Mouse (Mus musculus) embryo, embryonic 9.5 days (tissue): ENCODE measurements at regions not wholly inside any gene's neighbourhood (a gene's known extent, or its start where the extent isn't known, plus 50 kb on each side); places are given as distances from the start of the nearest gene placed in this dataset.

Experiments used
- DNase-seq: peaks from one replicate; pipeline ENCODE4 v3.0.0-alpha.2; 2017; ENCODE audit errors: extremely low spot score

- no peak for DNase-seq
Observed at GRCm38 (mm10) chr14:76244338-76245062, 133.8 kb downstream of the Nufip1 start.

- no peak for DNase-seq
Observed at GRCm38 (mm10) chr14:76245063-76245396, 134.3 kb downstream of the Nufip1 start.

- DNase-seq: no peak
Observed at GRCm38 (mm10) chr14:76247664-76248063, 137.0 kb downstream of the Nufip1 start.

GRCm38 (mm10) chr14:76253850-76254249, 143.2 kb downstream of the Nufip1 start:
- no peak for DNase-seq

- DNase-seq: peak; percentile 82
Observed at GRCm38 (mm10) chr14:76254565-76255501, 144.1 kb downstream of the Nufip1 start.

GRCm38 (mm10) chr14:76255971-76256370, 145.3 kb downstream of the Nufip1 start:
- DNase-seq: no peak

- no peak for DNase-seq
Observed at GRCm38 (mm10) chr14:76258626-76259025, 147.9 kb downstream of the Nufip1 start.

- no peak for DNase-seq
Observed at GRCm38 (mm10) chr14:76260628-76261293, 150.1 kb downstream of the Nufip1 start.

GRCm38 (mm10) chr14:76263682-76264081, 151.1 kb upstream of the Tsc22d1 start:
- DNase-seq: no peak

GRCm38 (mm10) chr14:76265819-76266218, 148.9 kb upstream of the Tsc22d1 start:
- DNase-seq: no peak

- no peak for DNase-seq
Observed at GRCm38 (mm10) chr14:76266249-76266648, 148.5 kb upstream of the Tsc22d1 start.

- no peak for DNase-seq
Observed at GRCm38 (mm10) chr14:76267091-76267490, 147.7 kb upstream of the Tsc22d1 start.

- DNase-seq: no peak
Observed at GRCm38 (mm10) chr14:76271190-76271589, 143.6 kb upstream of the Tsc22d1 start.

- DNase-seq: no peak
Observed at GRCm38 (mm10) chr14:76272840-76273239, 141.9 kb upstream of the Tsc22d1 start.

- DNase-seq: no peak
Observed at GRCm38 (mm10) chr14:76276655-76277054, 138.1 kb upstream of the Tsc22d1 start.

- no peak for DNase-seq
Observed at GRCm38 (mm10) chr14:76278751-76279450, 135.9 kb upstream of the Tsc22d1 start.

GRCm38 (mm10) chr14:76279561-76279960, 135.2 kb upstream of the Tsc22d1 start:
- DNase-seq: no peak

- DNase-seq: peak; percentile 44
Observed at GRCm38 (mm10) chr14:76281867-76282266, 132.9 kb upstream of the Tsc22d1 start.

GRCm38 (mm10) chr14:76287768-76288167, 127.0 kb upstream of the Tsc22d1 start:
- no peak for DNase-seq

GRCm38 (mm10) chr14:76290401-76291018, 124.3 kb upstream of the Tsc22d1 start:
- DNase-seq: no peak

- DNase-seq: no peak
Observed at GRCm38 (mm10) chr14:76292211-76292610, 122.5 kb upstream of the Tsc22d1 start.
